Mouse (Mus musculus): ENCODE measurements at regions not wholly inside any gene's neighbourhood (a gene's known extent, or its start where the extent isn't known, plus 50 kb on each side); places are given as distances from the start of the nearest gene placed in this dataset.

- H3K4me3 ChIP-seq (ENCODE audit: low read depth, low read length): no peak overlapping the region
- no peaks in the 10 kb centered on the region for H3K36me3 ChIP-seq (ENCODE audit: insufficient read depth, low read length)
- H3K27ac ChIP-seq (ENCODE audit: low read length): no peak overlapping the region
- TF ChIP-seq CTCF (IDR thresholded peaks at IDR 0.05): no peak
- TF ChIP-seq EP300 (IDR thresholded peaks at IDR 0.05): no peak
- H3K9me3 ChIP-seq (ENCODE audit: low read length): no peaks in the 10 kb centered on the region
- no peaks in the 10 kb centered on the region for H3K27me3 ChIP-seq (replicated peaks; ENCODE audit: insufficient read depth, low read length)
- no peak overlapping the region for H3K9ac ChIP-seq (replicated peaks; ENCODE audit: low read depth)
- no peak overlapping the region for H3K4me2 ChIP-seq (replicated peaks; ENCODE audit: low read depth, low read length)
- 50% methylated on average over 2 of the region's 2 CpGs for WGBS
- no peaks in the 10 kb centered on the region for H3K4me1 ChIP-seq (ENCODE audit: insufficient read depth, low read depth, low read length)
- ATAC-seq (no peak), DNase-seq (ENCODE audit: low spot score) (no peak)
Observed at GRCm38 (mm10) chr9:103911347-103911746, 91.0 kb upstream of the Nphp3 start.

- DNase-seq (ENCODE audit: low spot score): no peak
- Histone ChIP-seq H3K27me3 (replicated peaks; ENCODE audit: insufficient read depth, low read length) (no peaks in the 10 kb centered on the region), H3K36me3 (ENCODE audit: insufficient read depth, low read length) (no peaks in the 10 kb centered on the region), H3K4me3 (ENCODE audit: low read depth, low read length) (no peak overlapping the region), H3K9me3 (ENCODE audit: low read length) (no peaks in the 10 kb centered on the region), H3K27ac (ENCODE audit: low read length) (no peak overlapping the region), H3K4me1 (ENCODE audit: insufficient read depth, low read depth, low read length) (no peaks in the 10 kb centered on the region), H3K9ac (replicated peaks; ENCODE audit: low read depth) (no peak overlapping the region), H3K4me2 (replicated peaks; ENCODE audit: low read depth, low read length) (no peak overlapping the region)
- TF ChIP-seq EP300 (IDR thresholded peaks at IDR 0.05) (no peak), CTCF (IDR thresholded peaks at IDR 0.05) (no peak)
- WGBS: 79% methylated on average over 4 of the region's 4 CpGs
- no peak for ATAC-seq
Observed at GRCm38 (mm10) chr9:103915126-103915525, 87.2 kb upstream of the Nphp3 start.

GRCm38 (mm10) chr9:103917771-103918170 lies 84.6 kb upstream of the Nphp3 start:
- 93% methylated on average over 6 of the region's 6 CpGs for whole genome bisulfite sequencing
- Histone ChIP-seq H3K9ac (replicated peaks; ENCODE audit: low read depth) (no peak overlapping the region), H3K4me3 (ENCODE audit: low read depth, low read length) (no peak overlapping the region), H3K4me1 (ENCODE audit: insufficient read depth, low read depth, low read length) (no peaks in the 10 kb centered on the region), H3K4me2 (replicated peaks; ENCODE audit: low read depth, low read length) (no peak overlapping the region), H3K27me3 (replicated peaks; ENCODE audit: insufficient read depth, low read length) (no peaks in the 10 kb centered on the region), H3K36me3 (ENCODE audit: insufficient read depth, low read length) (no peaks in the 10 kb centered on the region), H3K9me3 (ENCODE audit: low read length) (no peaks in the 10 kb centered on the region), H3K27ac (ENCODE audit: low read length) (no peak overlapping the region)
- ATAC-seq: no peak
- TF ChIP-seq EP300 (IDR thresholded peaks at IDR 0.05): no peak
- no peak for TF ChIP-seq CTCF (IDR thresholded peaks at IDR 0.05)
- no peak for DNase-seq (ENCODE audit: low spot score)

DNA sequence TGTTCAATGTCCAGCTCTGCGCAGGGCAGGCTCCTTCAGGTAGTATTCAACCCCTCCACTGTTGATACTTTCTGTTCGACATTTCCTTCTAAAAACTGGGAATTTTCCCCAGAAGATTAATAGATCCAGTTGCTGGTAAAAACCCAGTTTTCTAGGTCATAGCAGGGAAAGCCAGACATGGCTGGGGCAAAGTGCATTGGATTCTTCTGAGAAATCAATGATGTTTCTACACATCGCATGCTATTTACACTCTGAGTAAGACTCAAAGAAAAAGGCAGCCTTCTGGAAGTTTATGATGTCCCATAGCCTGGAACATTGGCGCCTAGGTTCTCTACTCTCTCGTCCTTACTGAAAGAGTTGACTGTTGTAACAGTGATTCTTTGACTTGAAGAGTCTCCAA lies 80.0 kb upstream of the Nphp3 start:
- Histone ChIP-seq H3K27me3 (replicated peaks; ENCODE audit: insufficient read depth, low read length) (no peaks in the 10 kb centered on the region), H3K4me1 (ENCODE audit: insufficient read depth, low read depth, low read length) (no peaks in the 10 kb centered on the region), H3K4me2 (replicated peaks; ENCODE audit: low read depth, low read length) (no peak overlapping the region), H3K9ac (replicated peaks; ENCODE audit: low read depth) (no peak overlapping the region), H3K36me3 (ENCODE audit: insufficient read depth, low read length) (no peaks in the 10 kb centered on the region), H3K9me3 (ENCODE audit: low read length) (no peaks in the 10 kb centered on the region), H3K27ac (ENCODE audit: low read length) (no peak overlapping the region), H3K4me3 (ENCODE audit: low read depth, low read length) (no peak overlapping the region)
- WGBS: 91% methylated on average over 5 of the region's 5 CpGs
- DNase-seq (ENCODE audit: low spot score) (no peak), ATAC-seq (no peak)
- TF ChIP-seq EP300 (IDR thresholded peaks at IDR 0.05) (no peak), CTCF (IDR thresholded peaks at IDR 0.05) (no peak)

DNA sequence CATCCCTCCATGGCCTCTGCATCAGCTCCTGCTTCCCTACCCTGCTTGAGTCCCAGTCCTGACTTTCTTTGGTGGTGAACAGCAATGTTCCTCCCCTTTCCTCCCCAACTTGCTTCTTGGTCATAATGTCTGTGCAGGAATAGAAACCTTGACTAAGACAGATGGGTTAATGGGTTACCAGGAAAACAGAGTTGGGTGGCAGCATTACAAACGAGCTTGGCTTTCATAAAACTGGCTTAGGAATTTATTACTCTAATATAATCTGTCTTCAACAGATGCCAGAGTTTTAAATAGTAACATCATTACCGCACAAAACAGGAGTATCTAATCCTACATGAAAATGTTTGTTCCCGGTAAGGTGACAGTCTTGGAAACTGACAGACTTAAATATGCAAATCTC lies 77.7 kb upstream of the Nphp3 start:
- Histone ChIP-seq H3K27me3 (replicated peaks; ENCODE audit: insufficient read depth, low read length) (no peaks in the 10 kb centered on the region), H3K9ac (replicated peaks; ENCODE audit: low read depth) (no peak overlapping the region), H3K27ac (ENCODE audit: low read length) (no peak overlapping the region), H3K36me3 (ENCODE audit: insufficient read depth, low read length) (no peaks in the 10 kb centered on the region), H3K9me3 (ENCODE audit: low read length) (no peaks in the 10 kb centered on the region), H3K4me1 (ENCODE audit: insufficient read depth, low read depth, low read length) (no peaks in the 10 kb centered on the region), H3K4me2 (replicated peaks; ENCODE audit: low read depth, low read length) (no peak overlapping the region), H3K4me3 (ENCODE audit: low read depth, low read length) (no peak overlapping the region)
- ATAC-seq (no peak), DNase-seq (ENCODE audit: low spot score) (no peak)
- TF ChIP-seq CTCF (IDR thresholded peaks at IDR 0.05) (no peak), EP300 (IDR thresholded peaks at IDR 0.05) (no peak)
- 57% methylated on average over 3 of the region's 3 CpGs for WGBS

DNA sequence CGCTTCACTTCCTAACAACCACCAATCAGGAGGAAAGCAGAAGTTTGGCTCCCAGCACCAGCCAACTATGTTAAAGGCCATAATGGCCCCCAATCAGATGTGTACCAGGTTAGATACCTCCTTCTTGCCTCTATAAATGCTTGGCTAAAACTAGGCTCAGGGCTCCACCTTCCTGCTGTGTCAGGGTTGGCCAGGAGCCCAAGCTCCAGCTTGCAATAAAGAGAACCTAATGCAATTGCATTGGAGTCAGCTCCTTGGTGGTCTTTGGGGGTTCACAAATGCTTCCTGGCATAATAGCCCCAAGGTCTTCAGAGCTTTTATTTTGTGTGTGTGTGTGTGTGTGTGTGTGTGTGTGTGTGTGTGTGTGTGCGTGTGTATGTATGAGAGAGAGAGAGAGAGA lies 76.9 kb upstream of the Nphp3 start:
- 77% methylated on average over 2 of the region's 2 CpGs for WGBS
- Histone ChIP-seq H3K4me3 (ENCODE audit: low read depth, low read length) (no peak overlapping the region), H3K27ac (ENCODE audit: low read length) (no peak overlapping the region), H3K9me3 (ENCODE audit: low read length) (no peaks in the 10 kb centered on the region), H3K4me1 (ENCODE audit: insufficient read depth, low read depth, low read length) (no peaks in the 10 kb centered on the region), H3K36me3 (ENCODE audit: insufficient read depth, low read length) (no peaks in the 10 kb centered on the region), H3K9ac (replicated peaks; ENCODE audit: low read depth) (no peak overlapping the region), H3K4me2 (replicated peaks; ENCODE audit: low read depth, low read length) (no peak overlapping the region), H3K27me3 (replicated peaks; ENCODE audit: insufficient read depth, low read length) (no peaks in the 10 kb centered on the region)
- ATAC-seq (no peak), DNase-seq (ENCODE audit: low spot score) (no peak)
- no peak for TF ChIP-seq EP300 (IDR thresholded peaks at IDR 0.05)
- no peak for TF ChIP-seq CTCF (IDR thresholded peaks at IDR 0.05)

All from lung, postnatal 0 days (tissue).